Mouse (Mus musculus): Measurements from ENCODE around the gene Prrc2b. TPM values are rescaled to one million over a fixed set of nuclear protein-coding genes. Genes with fewer than 3 reads are reported as not detected.

Prrc2b gene
- total RNA-seq, 2 experiments from 2014 or later: 142 to 154 TPM

DNA sequence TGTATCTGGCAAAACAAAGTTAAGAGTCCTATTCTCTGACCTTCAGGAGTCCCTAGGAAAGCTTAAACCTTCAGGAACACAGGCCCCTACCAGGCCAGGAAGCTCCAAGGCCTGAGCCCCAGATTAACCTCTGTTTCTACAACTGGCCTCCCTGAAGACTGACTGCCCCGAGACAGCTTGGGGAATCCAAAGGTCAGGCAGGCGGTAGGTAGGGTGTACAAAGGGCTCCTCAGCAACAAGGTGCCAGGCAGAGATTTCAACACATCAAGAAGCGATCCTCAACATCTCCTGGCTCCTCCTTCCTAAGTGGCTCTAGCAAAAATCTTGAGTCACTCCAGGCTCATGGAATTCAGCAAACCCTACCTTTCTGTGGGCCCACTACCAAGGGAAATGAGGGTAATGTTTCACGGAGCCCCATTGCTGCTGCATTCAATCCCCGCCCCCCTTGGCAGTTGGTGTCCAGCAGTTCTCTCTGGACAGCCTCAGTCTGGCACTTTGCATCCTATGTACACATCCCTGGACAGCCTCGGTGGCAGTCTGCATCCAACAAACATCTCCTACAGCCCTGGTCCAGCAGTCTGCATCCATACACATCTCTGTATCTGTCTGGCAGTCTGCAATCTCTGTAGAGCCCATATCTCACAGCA lies 108.1 kb downstream of the Prrc2b start:
- DNase-seq (ENCODE audit: low spot score in 2 of 2): no peak

- peak; percentile 70 to 84 for DNase-seq (ENCODE audit: low spot score in 2 of 2)
Measured at GRCm38 (mm10) chr2:32259657-32260417, 109.0 kb downstream of the Prrc2b start, which contains the start of gene Uck1. TSS of gene Uck1 (minus strand) at chr2:32260159.

DNA sequence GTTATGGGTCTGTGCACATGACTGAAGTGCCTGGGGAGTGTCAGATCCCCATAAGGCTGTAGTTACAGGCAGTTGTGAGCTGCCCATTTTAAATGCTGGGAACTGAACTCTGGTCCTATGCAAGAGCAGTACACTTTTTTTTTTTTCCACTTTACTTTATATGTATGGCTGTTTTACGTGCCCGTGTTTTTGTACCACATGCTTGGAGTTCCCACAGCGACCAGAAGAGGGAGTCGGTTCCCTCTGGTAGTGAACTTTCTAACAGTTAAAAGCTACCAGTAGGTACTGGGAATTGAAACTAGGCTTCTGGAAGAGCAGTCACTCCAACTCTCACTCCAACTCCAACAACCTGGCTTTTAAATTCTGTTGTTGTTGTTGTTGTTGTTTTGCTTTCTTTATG lies 109.8 kb downstream of the Prrc2b start:
- DNase-seq (ENCODE audit: low spot score in 2 of 2): no peak

DNA sequence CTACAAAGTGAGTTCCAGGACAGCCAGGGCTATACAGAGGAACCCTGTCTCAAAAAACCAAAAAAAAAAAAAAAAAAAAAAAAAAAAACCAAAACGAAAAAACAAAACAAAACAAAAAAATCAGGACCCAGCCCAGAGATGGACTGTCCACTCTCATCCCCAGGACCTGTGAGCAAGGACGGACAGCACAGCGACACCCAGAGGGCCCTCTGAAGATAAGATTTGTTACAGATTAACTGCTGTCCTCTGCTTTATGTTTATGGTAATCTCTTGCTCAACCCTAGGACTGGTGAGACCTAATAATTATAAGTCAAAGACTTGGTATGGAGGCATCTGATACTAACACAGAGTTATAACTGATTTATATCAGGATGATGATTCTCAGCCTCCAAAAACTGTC lies 124.9 kb downstream of the Prrc2b start:
- no peak for DNase-seq (ENCODE audit: low spot score in 2 of 2)

- no peak for DNase-seq (ENCODE audit: low spot score in 2 of 2)
Measured at GRCm38 (mm10) chr2:32282289-32282688, 131.4 kb downstream of the Prrc2b start.

DNA sequence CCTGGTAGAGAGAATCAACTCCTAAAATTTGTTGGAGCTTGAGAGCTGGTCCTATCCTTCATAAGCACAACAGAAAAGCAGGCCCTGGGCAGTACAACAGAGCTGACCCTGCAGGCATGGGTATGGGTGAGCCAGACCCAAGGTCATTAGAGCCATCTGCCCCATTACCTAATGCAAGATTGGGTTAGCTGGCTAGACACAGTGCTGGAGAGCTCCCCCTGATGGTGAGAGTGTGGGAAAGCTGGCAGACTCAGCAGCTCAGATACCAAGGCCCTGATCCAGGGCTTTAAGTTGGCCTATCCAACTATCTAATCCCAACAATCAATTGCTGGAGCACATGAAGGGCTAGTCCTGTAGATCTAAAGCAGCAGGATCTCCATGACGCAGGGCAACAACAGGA lies 131.8 kb downstream of the Prrc2b start:
- peak in 1 of 2 experiments; percentile 42 for DNase-seq (ENCODE audit: low spot score in 2 of 2)

DNA sequence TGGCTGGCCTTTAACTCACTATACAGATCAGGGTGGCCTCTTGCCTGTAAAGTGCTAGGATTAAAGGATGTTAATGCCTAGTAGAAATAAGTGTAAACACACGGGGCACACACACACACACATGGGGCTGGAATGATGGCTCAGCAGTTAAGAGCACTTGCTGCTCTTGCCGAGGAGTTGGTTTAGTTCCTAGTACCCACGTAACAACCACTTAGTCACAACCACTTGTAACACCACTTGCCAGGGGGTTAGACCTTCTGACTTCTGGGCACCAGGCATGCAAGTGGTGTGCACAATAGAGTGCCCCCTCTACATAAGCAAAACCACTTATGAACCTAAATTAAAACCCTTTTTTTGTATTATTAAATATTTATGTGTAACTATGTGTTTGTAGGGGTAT lies 133.1 kb downstream of the Prrc2b start:
- DNase-seq (ENCODE audit: low spot score in 2 of 2): no peak

Small RNA genes within 50 kb of the gene (microRNA-seq; reads per million reads assigned to microRNA genes)
- not detected for gene Gm27805

Other genes with a start within 250 kb of the Prrc2b start
- 10 to 100 TPM; 21.6 to 25.8 TPM for gene Aif1l, start 200.9 kb upstream of the Prrc2b start, total RNA-seq (2021)
- gene Nup214, start 176.6 kb upstream of the Prrc2b start, total RNA-seq (2021): 10 to 100 TPM; 38.9 to 43.3 TPM
- gene Fam78a, start 66.2 kb upstream of the Prrc2b start, total RNA-seq (2021): 10 to 100 TPM; 28.7 to 30.0 TPM
- 10 to 100 TPM; 71.5 to 76.7 TPM for gene Plpp7, start 55.6 kb upstream of the Prrc2b start, total RNA-seq (2021)
- gene Pomt1, start 85.5 kb downstream of the Prrc2b start, total RNA-seq (2021): 10 to 100 TPM; 15.8 to 17.5 TPM
- gene Uck1, start 109.1 kb downstream of the Prrc2b start, total RNA-seq (2021): 10 to 100 TPM; 24.5 to 27.2 TPM
- gene Golga2, start 136.3 kb downstream of the Prrc2b start, total RNA-seq (2021): 10 to 100 TPM; 91.5 to 93.0 TPM
- gene Swi5, start 137.0 kb downstream of the Prrc2b start, total RNA-seq (2021): 100 to 1,000 TPM; 160 to 162 TPM
- 10 to 100 TPM; 53.4 to 60.4 TPM for gene Ciz1, start 201.2 kb downstream of the Prrc2b start, total RNA-seq (2021)
- gene Dnm1, start 202.3 kb downstream of the Prrc2b start, total RNA-seq (2021): 10 to 100 TPM; 36.5 to 38.7 TPM
- 10 to 100 TPM; 56.4 to 58.6 TPM for gene 1110008P14Rik, start 230.9 kb downstream of the Prrc2b start, total RNA-seq (2021)
- 1 to 10 TPM; 3.0 to 4.4 TPM for gene Lcn2, start 237.2 kb downstream of the Prrc2b start, total RNA-seq (2021)
- gene Ptges2, start 244.8 kb downstream of the Prrc2b start, total RNA-seq (2021): 10 to 100 TPM; 35.1 to 41.4 TPM

Measured in gastrocnemius, postnatal 4 days (tissue).